Mouse (Mus musculus): Measurements from ENCODE around the gene Rgs7bp. TPM values are rescaled to one million over a fixed set of nuclear protein-coding genes. Genes with fewer than 3 reads are reported as not detected.
A peak's percentile ranks its signal among the peaks of the same experiment; 100 is the strongest.
"Not testable (repeated sequence)": the region's sequence is repeated elsewhere in the genome, so short reads cannot be mapped to it uniquely, and the experiment has no call there.

Gene Rgs7bp
- total RNA-seq, 2 experiments from 2014 or later, result 6.1 to 7.0 TPM

GRCm38 (mm10) chr13:104937759-104938158, 117.0 kb downstream of the Rgs7bp start:
- DNase-seq, result no peak

- no peak for DNase-seq
Observed at GRCm38 (mm10) chr13:104936586-104936985, 118.1 kb downstream of the Rgs7bp start.

- no peak for DNase-seq
Observed at GRCm38 (mm10) chr13:104931635-104932532, 122.8 kb downstream of the Rgs7bp start.

- DNase-seq, result no peak
Observed at GRCm38 (mm10) chr13:104930814-104931213, 123.9 kb downstream of the Rgs7bp start.

GRCm38 (mm10) chr13:104918663-104919062, 136.1 kb downstream of the Rgs7bp start:
- DNase-seq, result peak in 1 of 2 experiments; percentile 6

- not testable (repeated sequence) for DNase-seq
Observed at GRCm38 (mm10) chr13:104916771-104917170, 138.0 kb downstream of the Rgs7bp start.

GRCm38 (mm10) chr13:104916106-104916505, 138.6 kb downstream of the Rgs7bp start:
- no peak for DNase-seq

- DNase-seq, result no peak
Observed at GRCm38 (mm10) chr13:104914288-104914895, 140.3 kb downstream of the Rgs7bp start.

GRCm38 (mm10) chr13:104911626-104912025, 143.1 kb downstream of the Rgs7bp start:
- DNase-seq, result not testable (repeated sequence)

GRCm38 (mm10) chr13:104911006-104911405, 143.7 kb downstream of the Rgs7bp start:
- not testable (repeated sequence) for DNase-seq

GRCm38 (mm10) chr13:104908691-104909090, 146.0 kb downstream of the Rgs7bp start:
- no peak for DNase-seq

Other genes starting within 250 kb of the Rgs7bp start
- gene Cwc27, start 237.8 kb downstream of the Rgs7bp start, total RNA-seq (2021), result 10 to 100 TPM; 12.9 to 17.3 TPM
- gene Shisal2b, start 191.0 kb downstream of the Rgs7bp start, total RNA-seq (2021), result not detected
- not detected for gene 4933425L06Rik, start 27.2 kb upstream of the Rgs7bp start, total RNA-seq (2021)
- gene Rnf180, start 239.9 kb upstream of the Rgs7bp start, total RNA-seq (2021), result 1 to 10 TPM; 2.3 TPM